Mouse (Mus musculus) gastrocnemius, postnatal 10 days (tissue): ENCODE measurements around the gene Cdkl4. TPM values are rescaled to one million over a fixed set of nuclear protein-coding genes. Genes with fewer than 3 reads are reported as not detected.
A peak's percentile ranks its signal among the peaks of the same experiment; 100 is the strongest.

Source experiments
- DNase-seq: peaks from one replicate; pipeline ENCODE4 v3.0.0; 2021; ENCODE audit warnings: mixed read lengths
- total RNA-seq, 2 experiments: library from RNA; stranded (reverse); gene quantifications; 2 replicates each; pipeline ENCODE4 v1.2.3; 2021

Gene Cdkl4
- total RNA-seq, 2 experiments from 2014 or later: 0.09 to 0.14 TPM

GRCm38 (mm10) chr17:80479295-80480030 is 98.2 kb downstream of the Cdkl4 start:
- peak; percentile 66 for DNase-seq

- DNase-seq: no peak
These were observed 99.9 kb downstream of the Cdkl4 start for GRCm38 (mm10) chr17:80477679-80478078.

DNA sequence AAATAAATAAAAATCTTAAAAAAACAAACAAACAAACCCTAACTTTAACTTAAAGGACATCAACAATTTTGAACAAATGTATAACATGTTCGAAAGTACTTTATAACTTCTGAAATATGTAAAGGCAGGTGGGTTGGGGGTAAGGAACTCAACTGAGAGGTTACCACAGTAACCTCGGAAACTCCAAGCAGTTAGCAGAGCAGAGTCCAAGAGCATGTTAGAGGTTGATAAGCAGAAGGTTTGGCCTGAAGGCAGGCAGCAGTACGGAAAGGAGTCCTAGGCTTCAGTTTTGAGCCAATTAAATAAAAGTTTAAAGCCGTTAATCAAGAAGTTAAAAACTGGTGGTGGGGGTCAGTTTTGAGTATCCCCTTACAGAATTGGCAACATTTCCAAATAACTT is 101.1 kb downstream of the Cdkl4 start:
- no peak for DNase-seq

Other genes starting within 250 kb of the Cdkl4 start
- under 1 TPM in 1 of 2 experiments, not detected in 1; 0.96 TPM for gene Gm10190, start 204.3 kb downstream of the Cdkl4 start, total RNA-seq
- 10 to 100 TPM; 14.4 to 17.6 TPM for gene Sos1, start 97.4 kb downstream of the Cdkl4 start, total RNA-seq
- 10 to 100 TPM; 21.8 to 28.5 TPM for gene Map4k3, start 150.7 kb upstream of the Cdkl4 start, total RNA-seq